22 mouse cellular contexts compared by ENCODE assay signal in genomic region chr15:103224161-103224560, GRCm38 (mm10). TPM values are rescaled to one million over a fixed set of nuclear protein-coding genes. Genes with fewer than 3 reads are reported as not detected.
DNase-seq lines count a peak whose midpoint lies in the region; ATAC-seq and TF ChIP-seq lines count a peak whose summit lies in the region.
"Had no signal": no experiment of that assay in that cellular context is flagged by ENCODE, and none has a peak within 500 bp of the region (broad histone marks: within the 10 kb centered on the region; RNA-seq: fewer than 3 reads in every experiment).

No protein-coding gene starts in this region.

- ATAC-seq in kidney, postnatal 0 days (replicated peaks; ENCODE audit: low FRiP score, low read depth), result no peak
- ATAC-seq in lung, postnatal 0 days, result no peak
- no peak for ATAC-seq in hindbrain, embryonic 12.5 days (ENCODE audit: low FRiP score)
- ATAC-seq: activated CD4-positive, CD25-positive, alpha-beta regulatory T cell, adult 4 months; forebrain, embryonic 16.5 days had no signal

- no peaks in the 10 kb centered on the region for H3K9me3 ChIP-seq in kidney, postnatal 0 days (replicated peaks; ENCODE audit: low read length)
- no peaks in the 10 kb centered on the region for H3K9me3 ChIP-seq in lung, postnatal 0 days (ENCODE audit: low read length)
- H3K9me3 ChIP-seq in hindbrain, embryonic 12.5 days (replicated peaks), result no peaks in the 10 kb centered on the region
- H3K9me3 ChIP-seq: embryonic facial prominence, embryonic 13.5 days; forebrain, embryonic 12.5 days; heart, embryonic 15.5 days had no signal

- no peak overlapping the region for H3K4me3 ChIP-seq in kidney, postnatal 0 days (replicated peaks; ENCODE audit: low read depth, low read length)
- no peak overlapping the region for H3K4me3 ChIP-seq in lung, postnatal 0 days (ENCODE audit: low read depth, low read length)
- H3K4me3 ChIP-seq in hindbrain, embryonic 12.5 days, result no peak overlapping the region
- H3K4me3 ChIP-seq: embryonic facial prominence, embryonic 13.5 days; forebrain, embryonic 12.5 days; heart, embryonic 15.5 days had no signal

- WGBS in kidney, postnatal 0 days, result 81% methylated on average over 2 of the region's 2 CpGs
- 79% methylated on average over 2 of the region's 2 CpGs for WGBS in lung, postnatal 0 days
- 77% methylated on average over 2 of the region's 2 CpGs for WGBS in hindbrain, embryonic 12.5 days

- H3K27me3 ChIP-seq in kidney, postnatal 0 days (ENCODE audit: insufficient read depth, low read length), result no peaks in the 10 kb centered on the region
- no peaks in the 10 kb centered on the region for H3K27me3 ChIP-seq in lung, postnatal 0 days (replicated peaks; ENCODE audit: insufficient read depth, low read length)
- no peaks in the 10 kb centered on the region for H3K27me3 ChIP-seq in hindbrain, embryonic 12.5 days
- H3K27me3 ChIP-seq: embryonic facial prominence, embryonic 13.5 days; forebrain, embryonic 12.5 days; heart, embryonic 15.5 days had no signal

- DNase-seq in kidney, postnatal 0 days (ENCODE audit: low spot score), result no peak
- DNase-seq in kidney, adult 18-20 months, result no peak
- DNase-seq in lung, postnatal 0 days (ENCODE audit: low spot score), result no peak
- no peak for DNase-seq in lung, postnatal 25 days (ENCODE audit: low spot score)
- peak; percentile 80 for DNase-seq in R1 (ENCODE audit: low read depth, low spot score)
- DNase-seq in cerebellum, postnatal 4 days (ENCODE audit: low spot score in 2 of 2), result no peak
- DNase-seq: adrenal gland, postnatal 14 days; cerebellum, adult 11-12 months; cerebellum, adult 9-10 months; cerebellum, postnatal 25 days; gastrocnemius, postnatal 10 days; heart, adult 18-20 months; heart, postnatal 14 days had no signal

- TF ChIP-seq CTCF in kidney, postnatal 0 days (IDR thresholded peaks at IDR 0.05; ENCODE audit: low read depth), result peak; percentile 24; the same call in 1 of the 2 replicates
- TF ChIP-seq CTCF in lung, postnatal 0 days (IDR thresholded peaks at IDR 0.05), result peak; percentile 14; the same call in 1 of the 2 replicates

- no peak for TF ChIP-seq EP300 in lung, postnatal 0 days (IDR thresholded peaks at IDR 0.05)

- H3K27ac ChIP-seq in kidney, postnatal 0 days, result no peak overlapping the region
- H3K27ac ChIP-seq in lung, postnatal 0 days (ENCODE audit: low read length), result no peak overlapping the region
- H3K27ac ChIP-seq in hindbrain, embryonic 12.5 days, result no peak overlapping the region
- H3K27ac ChIP-seq: embryonic facial prominence, embryonic 13.5 days; forebrain, embryonic 12.5 days; heart, embryonic 15.5 days; hindbrain, embryonic 14.5 days had no signal

- H3K9ac ChIP-seq in kidney, postnatal 0 days (ENCODE audit: low read depth, low read length), result no peak overlapping the region
- no peak overlapping the region for H3K9ac ChIP-seq in lung, postnatal 0 days (replicated peaks; ENCODE audit: low read depth)
- no peak overlapping the region for H3K9ac ChIP-seq in hindbrain, embryonic 12.5 days
- H3K9ac ChIP-seq: embryonic facial prominence, embryonic 13.5 days; forebrain, embryonic 12.5 days; heart, embryonic 15.5 days; hindbrain, embryonic 14.5 days had no signal

- no peaks in the 10 kb centered on the region for H3K4me1 ChIP-seq in kidney, postnatal 0 days (replicated peaks; ENCODE audit: insufficient read depth, low read length)
- peaks cover 3% of the 10 kb centered on the region; the same call in 1 of the 2 replicates for H3K4me1 ChIP-seq in lung, postnatal 0 days (ENCODE audit: insufficient read depth, low read depth, low read length)
- H3K4me1 ChIP-seq in hindbrain, embryonic 12.5 days, result peaks cover 9% of the 10 kb centered on the region

- H3K4me2 ChIP-seq in kidney, postnatal 0 days (ENCODE audit: low read length), result no peak overlapping the region
- H3K4me2 ChIP-seq in lung, postnatal 0 days (replicated peaks; ENCODE audit: low read depth, low read length), result no peak overlapping the region
- H3K4me2 ChIP-seq in hindbrain, embryonic 12.5 days (replicated peaks), result no peak overlapping the region
- H3K4me2 ChIP-seq: embryonic facial prominence, embryonic 13.5 days; forebrain, embryonic 12.5 days; heart, embryonic 11.5 days; heart, embryonic 15.5 days; hindbrain, embryonic 14.5 days had no signal

- no peaks in the 10 kb centered on the region for H3K36me3 ChIP-seq in kidney, postnatal 0 days (ENCODE audit: insufficient read depth, low read length)
- no peaks in the 10 kb centered on the region for H3K36me3 ChIP-seq in lung, postnatal 0 days (ENCODE audit: insufficient read depth, low read length)
- no peaks in the 10 kb centered on the region for H3K36me3 ChIP-seq in hindbrain, embryonic 12.5 days
- H3K36me3 ChIP-seq: heart, embryonic 15.5 days had no signal

RNA-seq across cellular contexts. Expression of gene Cbx5, which starts 15.5 kb away (rescaled TPM):
- 62.0 and 68.2 TPM in 2 replicates for polyA plus RNA-seq in kidney, postnatal 0 days (2015; fragmentation: Nextera tagmentation; extraction: Ambion mirVana)
- polyA plus RNA-seq in lung, postnatal 0 days (2015; fragmentation: Nextera tagmentation; extraction: Ambion mirVana), result 27.8 and 29.4 TPM in 2 replicates
- 188 and 190 TPM in 2 replicates for polyA plus RNA-seq in hindbrain, embryonic 12.5 days (2016; fragmentation: Nextera tagmentation; extraction: Ambion mirVana)

RNA-seq across cellular contexts. Expression of gene Hnrnpa1, which starts 16.1 kb away (rescaled TPM):
- polyA plus RNA-seq in kidney, postnatal 0 days (2015; fragmentation: Nextera tagmentation; extraction: Ambion mirVana), result 705 and 720 TPM in 2 replicates
- polyA plus RNA-seq in lung, postnatal 0 days (2015; fragmentation: Nextera tagmentation; extraction: Ambion mirVana), result 200 and 211 TPM in 2 replicates
- polyA plus RNA-seq in hindbrain, embryonic 12.5 days (2016; fragmentation: Nextera tagmentation; extraction: Ambion mirVana), result 1,137 and 1,149 TPM in 2 replicates

RNA-seq across cellular contexts. Expression of gene Nfe2, which starts 34.0 kb away (rescaled TPM):
- 1.9 and 2.8 TPM in 2 replicates for polyA plus RNA-seq in kidney, postnatal 0 days (2015; fragmentation: Nextera tagmentation; extraction: Ambion mirVana)
- polyA plus RNA-seq in lung, postnatal 0 days (2015; fragmentation: Nextera tagmentation; extraction: Ambion mirVana), result 10.5 and 11.2 TPM in 2 replicates
- 5.1 and 5.4 TPM in 2 replicates for polyA plus RNA-seq in hindbrain, embryonic 12.5 days (2016; fragmentation: Nextera tagmentation; extraction: Ambion mirVana)
- polyA plus RNA-seq: frontal cortex, adult 2 months had no signal

RNA-seq across cellular contexts. Expression of gene Copz1, which starts 48.4 kb away (rescaled TPM):
- polyA plus RNA-seq in kidney, postnatal 0 days (2015; fragmentation: Nextera tagmentation; extraction: Ambion mirVana), result 237 and 263 TPM in 2 replicates
- 162 and 163 TPM in 2 replicates for polyA plus RNA-seq in lung, postnatal 0 days (2015; fragmentation: Nextera tagmentation; extraction: Ambion mirVana)
- 235 and 247 TPM in 2 replicates for polyA plus RNA-seq in hindbrain, embryonic 12.5 days (2016; fragmentation: Nextera tagmentation; extraction: Ambion mirVana)

RNA-seq across cellular contexts. Expression of gene Smug1, which starts 57.3 kb away (rescaled TPM):
- polyA plus RNA-seq in kidney, postnatal 0 days (2015; fragmentation: Nextera tagmentation; extraction: Ambion mirVana), result 13.0 TPM in 2 replicates
- polyA plus RNA-seq in lung, postnatal 0 days (2015; fragmentation: Nextera tagmentation; extraction: Ambion mirVana), result 10.5 and 12.2 TPM in 2 replicates
- polyA plus RNA-seq in hindbrain, embryonic 12.5 days (2016; fragmentation: Nextera tagmentation; extraction: Ambion mirVana), result 31.3 and 34.4 TPM in 2 replicates
